Mouse (Mus musculus): ENCODE data around the gene Lrba.

- TF ChIP-seq CTCF (IDR thresholded peaks at IDR 0.05; ENCODE audit: low read depth) (no peak), EP300 (IDR thresholded peaks at IDR 0.05; ENCODE audit: low read depth) (no peak)
These were observed 317.4 kb downstream of the Lrba start for GRCm38 (mm10) chr3:86541863-86542397.

Measured in heart, postnatal 0 days (tissue).